Mouse (Mus musculus) brain, embryonic 14.5 days (tissue): ENCODE data around the gene Kat7.

ENCODE experiments used
- CTCF ChIP-seq: fragments of 200-500 bp; IDR thresholded peaks from 2 replicates; pipeline ENCODE4 v1.5.1; 2012; ENCODE audit warnings: inconsistent platforms, mild to moderate bottlenecking, moderate library complexity, borderline replicate concordance; ENCODE audit not compliant: insufficient read depth, insufficient read length; ENCODE audit errors: extremely low read depth
- POLR2A ChIP-seq: fragments of 200-500 bp; IDR thresholded peaks from 2 replicates; pipeline ENCODE4 v1.6.1; 2012; ENCODE audit warnings: mild to moderate bottlenecking, inconsistent platforms, borderline replicate concordance; ENCODE audit not compliant: poor library complexity, insufficient read depth, insufficient read length, severe bottlenecking; ENCODE audit errors: extremely low read depth

DNA sequence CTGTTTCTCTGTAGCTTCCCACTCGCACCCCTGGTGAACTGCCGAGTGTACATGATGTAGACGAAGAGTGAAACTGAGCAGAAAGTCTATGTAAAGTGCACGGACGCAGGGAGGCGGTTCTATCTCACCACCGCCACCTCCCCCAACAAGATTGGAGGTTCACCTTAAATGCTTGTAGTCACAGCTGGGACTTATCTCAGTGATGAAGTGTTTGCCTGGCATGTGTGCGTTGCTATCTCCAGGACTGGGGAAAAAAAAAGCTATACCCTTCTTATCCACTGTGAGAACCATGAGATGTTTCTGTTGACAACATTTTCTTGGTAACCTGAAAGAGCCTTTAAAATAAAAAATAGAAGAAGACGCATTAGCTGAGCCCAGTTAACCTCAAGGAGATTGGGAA lies 8.1 kb upstream of the Kat7 start:
- TF ChIP-seq CTCF (no peak), POLR2A (no peak)
